Mouse (Mus musculus) hindbrain, postnatal 0 days (tissue): ENCODE measurements at regions not wholly inside any gene's neighbourhood (a gene's known extent, or its start where the extent isn't known, plus 50 kb on each side); places are given as distances from the start of the nearest gene placed in this dataset.

ENCODE experiments used
- ATAC-seq: fragments of 200-750 bp; cut with Nextera tagmentation; 2 replicates; pipeline ENCODE4 v1.8.0; 2017; ENCODE audit warnings: mild to moderate bottlenecking, moderate TSS enrichment, moderate library complexity
- DNase-seq: peaks from one replicate; pipeline ENCODE4 v3.0.0-alpha.2; 2015; ENCODE audit warnings: low spot score
- H3K27ac ChIP-seq: fragments of 300-500 bp; sonication (generic); 2 replicates; pipeline ENCODE4 v1.5.1; 2014; ENCODE audit warnings: mild to moderate bottlenecking
- H3K27me3 ChIP-seq: fragments of 300-500 bp; sonication (generic); 2 replicates; pipeline ENCODE4 v1.6.1; 2014; ENCODE audit warnings: low read length, mixed read lengths; ENCODE audit not compliant: insufficient read depth
- H3K36me3 ChIP-seq: fragments of 300-500 bp; sonication (generic); 2 replicates; pipeline ENCODE4 v1.6.1; 2014; ENCODE audit warnings: low read length, mixed read lengths; ENCODE audit not compliant: insufficient read depth
- H3K4me1 ChIP-seq: fragments of 300-500 bp; sonication (generic); 2 replicates; pipeline ENCODE4 v1.6.1; 2014; ENCODE audit warnings: antibody characterized with exemption, low read length, mixed read lengths; ENCODE audit not compliant: insufficient read depth
- H3K4me2 ChIP-seq: fragments of 300-500 bp; sonication (generic); 2 replicates; pipeline ENCODE4 v1.6.1; 2014; ENCODE audit warnings: low read depth, mild to moderate bottlenecking, low read length, moderate library complexity, mixed read lengths
- H3K4me3 ChIP-seq: fragments of 300-500 bp; sonication (generic); 2 replicates; pipeline ENCODE4 v1.5.1; 2014; ENCODE audit warnings: low read length
- H3K9ac ChIP-seq: fragments of 300-500 bp; sonication (generic); replicated peaks from 2 replicates; pipeline ENCODE4 v1.6.1; 2014; ENCODE audit warnings: mild to moderate bottlenecking, low read length, moderate library complexity, mixed read lengths
- H3K9me3 ChIP-seq: fragments of 300-500 bp; sonication (generic); 2 replicates; pipeline ENCODE4 v1.6.1; 2016; ENCODE audit warnings: low read length, mixed read lengths
- CTCF ChIP-seq: IDR thresholded peaks from 2 replicates; pipeline ENCODE4 v1.5.1; 2016; ENCODE audit warnings: antibody characterized with exemption, control low read depth, low read depth
- WGBS: fragments of 180-500 bp; shearing (Covaris S2); extraction: QIAGEN DNeasy Blood & Tissue Kit; methylation state at CpG from one replicate; pipeline ENCODE4 v1.1.7; 2014; 5-methylcytosine and 5-hydroxymethylcytosine counted together

GRCm38 (mm10) chr8:6729571-6729970 lies 1624.4 kb upstream of the Slc10a2 start:
- Histone ChIP-seq H3K9me3 (no peaks in the 10 kb centered on the region), H3K36me3 (no peaks in the 10 kb centered on the region), H3K9ac (no peak overlapping the region), H3K4me2 (no peak overlapping the region), H3K27me3 (no peaks in the 10 kb centered on the region), H3K4me3 (no peak overlapping the region), H3K27ac (no peak overlapping the region), H3K4me1 (no peaks in the 10 kb centered on the region)
- no peak for ATAC-seq
- TF ChIP-seq CTCF = no peak
- no peak for DNase-seq
- 62% methylated on average over 3 of the region's 3 CpGs for WGBS

- no peak overlapping the region for H3K27ac ChIP-seq
- no peak overlapping the region for H3K9ac ChIP-seq
- TF ChIP-seq CTCF = no peak
- 72% methylated on average over 3 of the region's 3 CpGs for WGBS
- no peaks in the 10 kb centered on the region for H3K4me1 ChIP-seq
- H3K4me3 ChIP-seq = no peak overlapping the region
- ATAC-seq (no peak), DNase-seq (no peak)
- H3K27me3 ChIP-seq = no peaks in the 10 kb centered on the region
- no peak overlapping the region for H3K4me2 ChIP-seq
- no peaks in the 10 kb centered on the region for H3K36me3 ChIP-seq
- H3K9me3 ChIP-seq = no peaks in the 10 kb centered on the region
Measured at GRCm38 (mm10) chr8:6708886-6709449, 1603.8 kb upstream of the Slc10a2 start.

GRCm38 (mm10) chr8:6688595-6688994 lies 1583.4 kb upstream of the Slc10a2 start:
- Histone ChIP-seq H3K4me3 (no peak overlapping the region), H3K4me1 (no peaks in the 10 kb centered on the region), H3K27me3 (no peaks in the 10 kb centered on the region), H3K27ac (no peak overlapping the region), H3K4me2 (no peak overlapping the region), H3K9ac (no peak overlapping the region), H3K9me3 (no peaks in the 10 kb centered on the region), H3K36me3 (no peaks in the 10 kb centered on the region)
- DNase-seq (no peak), ATAC-seq (no peak)
- 86% methylated on average over 4 of the region's 4 CpGs for WGBS
- TF ChIP-seq CTCF = no peak

- no peaks in the 10 kb centered on the region for H3K9me3 ChIP-seq
- no peak for TF ChIP-seq CTCF
- ATAC-seq (no peak), DNase-seq (no peak)
- no peak overlapping the region for H3K9ac ChIP-seq
- H3K4me2 ChIP-seq = no peak overlapping the region
- H3K4me3 ChIP-seq = no peak overlapping the region
- no peaks in the 10 kb centered on the region for H3K36me3 ChIP-seq
- 82% methylated on average over 1 of the region's 1 CpGs for WGBS
- no peak overlapping the region for H3K27ac ChIP-seq
- no peaks in the 10 kb centered on the region for H3K4me1 ChIP-seq
- H3K27me3 ChIP-seq = no peaks in the 10 kb centered on the region
Measured at GRCm38 (mm10) chr8:6658860-6659259, 1553.7 kb upstream of the Slc10a2 start.

- no peak overlapping the region for H3K27ac ChIP-seq
- H3K9ac ChIP-seq = no peak overlapping the region
- H3K4me2 ChIP-seq = no peak overlapping the region
- H3K36me3 ChIP-seq = no peaks in the 10 kb centered on the region
- ATAC-seq (no peak), DNase-seq (no peak)
- WGBS = 67% methylated on average over 3 of the region's 3 CpGs
- no peak for TF ChIP-seq CTCF
- H3K27me3 ChIP-seq = no peaks in the 10 kb centered on the region
- no peaks in the 10 kb centered on the region for H3K4me1 ChIP-seq
- H3K9me3 ChIP-seq = no peaks in the 10 kb centered on the region
- H3K4me3 ChIP-seq = no peak overlapping the region
Measured at GRCm38 (mm10) chr8:6657451-6657990, 1552.4 kb upstream of the Slc10a2 start.

- Histone ChIP-seq H3K4me2 (no peak overlapping the region), H3K4me1 (no peaks in the 10 kb centered on the region), H3K4me3 (no peak overlapping the region), H3K9ac (no peak overlapping the region), H3K27me3 (no peaks in the 10 kb centered on the region), H3K27ac (no peak overlapping the region), H3K36me3 (no peaks in the 10 kb centered on the region), H3K9me3 (no peaks in the 10 kb centered on the region)
- no peak for ATAC-seq
- TF ChIP-seq CTCF = no peak
- no peak for DNase-seq
Measured at GRCm38 (mm10) chr8:6652180-6652579, 1547.0 kb upstream of the Slc10a2 start.

GRCm38 (mm10) chr8:6648083-6648482 lies 1542.9 kb upstream of the Slc10a2 start:
- Histone ChIP-seq H3K4me1 (no peaks in the 10 kb centered on the region), H3K27ac (no peak overlapping the region), H3K4me2 (no peak overlapping the region), H3K36me3 (no peaks in the 10 kb centered on the region), H3K9ac (no peak overlapping the region), H3K27me3 (no peaks in the 10 kb centered on the region), H3K4me3 (no peak overlapping the region), H3K9me3 (no peaks in the 10 kb centered on the region)
- TF ChIP-seq CTCF = no peak
- ATAC-seq = no peak
- DNase-seq = no peak
